Mouse (Mus musculus): Measurements from ENCODE around the gene Thsd4.

DNA sequence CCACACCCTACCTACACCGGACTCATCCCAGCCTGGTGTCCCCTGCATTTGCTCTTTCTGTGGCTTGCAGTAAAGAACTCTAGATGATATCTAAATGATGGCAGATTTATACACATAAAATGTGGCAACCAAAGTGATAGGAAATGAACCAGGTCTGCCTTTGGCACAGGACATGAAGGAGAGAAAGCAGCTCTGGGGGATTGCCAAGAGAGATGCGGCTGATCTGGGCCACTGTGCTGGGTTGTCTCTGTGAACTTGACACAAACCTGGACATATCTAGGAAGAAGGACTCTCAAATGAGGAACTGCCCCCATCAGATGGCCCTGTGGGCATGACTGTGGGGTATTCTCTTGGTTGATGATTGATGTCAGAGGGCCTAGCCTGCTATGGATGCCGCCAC is 85.6 kb downstream of the Thsd4 start:
- TF ChIP-seq CTCF (IDR thresholded peaks at IDR 0.05; ENCODE audit: borderline replicate concordance, control insufficient read depth, extremely low read depth, insufficient read depth, low read length, poor library complexity) (no peak), POLR2A (IDR thresholded peaks at IDR 0.05; ENCODE audit: control insufficient read depth, extremely low read depth, insufficient read depth, low read length, poor library complexity) (no peak)
